Mouse (Mus musculus) bone marrow, adult 2 months (tissue): ENCODE results near the gene Atn1.

Experiments used
- CTCF ChIP-seq: fragments of 200-500 bp; IDR thresholded peaks from 2 replicates; pipeline ENCODE4 v1.5.1; 2011; ENCODE audit warnings: low read length, control low read depth; ENCODE audit not compliant: control insufficient read depth, insufficient read depth
- POLR2A ChIP-seq: fragments of 200-500 bp; IDR thresholded peaks from 2 replicates; pipeline ENCODE4 v1.6.1; 2011; ENCODE audit warnings: low read depth, mild to moderate bottlenecking, control low read depth, low read length, borderline replicate concordance; ENCODE audit not compliant: control insufficient read depth

- peak; percentile 29; the same call in 1 of the 2 replicates for TF ChIP-seq CTCF
- peak; percentile 42; the same call in 1 of the 2 replicates for TF ChIP-seq POLR2A
These were observed 49.3 kb upstream of the Atn1 start for GRCm38 (mm10) chr6:124805341-124806321.
